Comparison of ENCODE assay signal across 13 mouse cellular contexts in the genomic region with DNA sequence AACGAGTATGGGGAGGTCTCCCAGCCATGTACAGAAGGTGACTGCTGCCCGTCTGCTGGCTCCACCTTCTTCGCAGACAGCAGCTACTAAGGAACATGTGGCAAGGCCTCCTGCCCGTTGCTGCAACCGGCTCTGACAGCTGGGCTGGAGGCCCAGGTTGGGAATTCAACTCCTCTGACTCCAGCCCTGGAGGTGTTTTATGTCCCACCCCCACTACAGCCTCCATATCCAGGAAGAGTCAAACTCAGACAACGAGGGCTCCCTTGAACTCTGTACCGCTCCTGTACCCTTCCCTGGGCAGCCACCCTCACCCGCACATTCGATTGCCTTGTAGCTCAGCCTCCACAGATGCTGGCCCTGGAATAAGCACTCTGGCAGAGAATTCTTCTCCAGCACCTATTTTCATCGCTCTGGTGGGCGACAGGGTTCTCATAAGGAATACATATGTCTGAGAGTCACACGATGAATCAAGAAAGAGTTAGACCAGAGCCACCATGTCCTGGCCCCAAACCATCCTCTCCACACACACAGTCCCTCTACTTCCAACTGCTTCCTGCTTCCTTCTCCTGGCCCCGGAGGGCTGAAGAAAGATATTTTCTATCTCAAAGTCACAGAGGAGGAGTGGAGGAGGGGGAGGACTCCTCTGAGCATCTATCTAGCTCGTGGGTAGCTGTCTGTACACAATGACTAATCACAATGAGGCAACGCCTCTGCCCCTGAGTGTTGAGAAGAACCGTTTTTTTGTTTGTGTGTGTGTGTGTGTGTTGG. TPM values are rescaled to one million over a fixed set of nuclear protein-coding genes. Genes with fewer than 3 reads are reported as not detected.
DNase-seq lines count a peak whose midpoint lies in the region; ATAC-seq and TF ChIP-seq lines count a peak whose summit lies in the region.
"Had no signal": no experiment of that assay in that cellular context is flagged by ENCODE, and none has a peak within 500 bp of the region (broad histone marks: within the 10 kb centered on the region; RNA-seq: fewer than 3 reads in every experiment).

No protein-coding gene starts in this region.

- TF ChIP-seq POLR2A in testis, adult 2 months (IDR thresholded peaks at IDR 0.05; ENCODE audit: control insufficient read depth, low read depth, low read length): no peak

- 63% methylated on average over 16 of the region's 16 CpGs for WGBS in heart, embryonic 11.5 days (ENCODE audit: insufficient replicate concordance)

- H3K27me3 ChIP-seq in heart, embryonic 11.5 days (ENCODE audit: control insufficient read depth, insufficient read depth, low read length): no peaks in the 10 kb centered on the region
- no peaks in the 10 kb centered on the region for H3K27me3 ChIP-seq in testis, adult 2 months (ENCODE audit: control insufficient read depth, insufficient read depth, low read length)
- H3K27me3 ChIP-seq: limb, embryonic 12.5 days; neural tube, embryonic 12.5 days had no signal

- DNase-seq in heart, postnatal 4 days: no peak
- no peak for DNase-seq in testis, postnatal 14 days (ENCODE audit: low spot score)
- peak; percentile 25 to 74 for DNase-seq in left cerebral cortex, adult 8-10 months (ENCODE audit: low spot score in 2 of 2)
- peak; percentile 41 for DNase-seq in testis, postnatal 10 days (ENCODE audit: low spot score)
- DNase-seq in natural killer cell, adult 2 months (ENCODE audit: low spot score in 2 of 2): no peak
- no peak for DNase-seq in cerebellum, adult 11 months
- DNase-seq: cerebellum, adult 9-11 months; thymus, postnatal 36 days had no signal

- no peaks in the 10 kb centered on the region for H3K9me3 ChIP-seq in heart, embryonic 11.5 days (replicated peaks; ENCODE audit: control insufficient read depth, low read length)
- H3K9me3 ChIP-seq: neural tube, embryonic 12.5 days had no signal

- no peaks in the 10 kb centered on the region for H3K36me3 ChIP-seq in heart, embryonic 11.5 days (ENCODE audit: control insufficient read depth, insufficient read depth, low read length)
- H3K36me3 ChIP-seq in testis, adult 2 months (ENCODE audit: control insufficient read depth, insufficient read depth, low read length): no peaks in the 10 kb centered on the region
- H3K36me3 ChIP-seq: limb, embryonic 12.5 days; neural tube, embryonic 12.5 days had no signal

- peak overlapping the region; percentile 41 for H3K4me2 ChIP-seq in heart, embryonic 11.5 days
- H3K4me2 ChIP-seq: limb, embryonic 12.5 days; neural tube, embryonic 12.5 days had no signal

- peak; percentile 76 for ATAC-seq in heart, embryonic 11.5 days (replicated peaks; ENCODE audit: insufficient number of reproducible peaks, low FRiP score, low TSS enrichment)

- H3K9ac ChIP-seq in heart, embryonic 11.5 days (ENCODE audit: low read depth, low read length): peak overlapping the region; percentile 52
- H3K9ac ChIP-seq: limb, embryonic 12.5 days; neural tube, embryonic 12.5 days had no signal

- no peak for TF ChIP-seq CTCF in testis, adult 2 months (IDR thresholded peaks at IDR 0.05; ENCODE audit: control insufficient read depth, insufficient read depth, insufficient replicate concordance, low read depth, low read length)

- peaks cover 13% of the 10 kb centered on the region for H3K4me1 ChIP-seq in heart, embryonic 11.5 days (ENCODE audit: control insufficient read depth, insufficient read depth, low read length)
- H3K4me1 ChIP-seq in testis, adult 2 months (ENCODE audit: control insufficient read depth, insufficient read depth, low read length): peaks cover 5% of the 10 kb centered on the region

- no peak overlapping the region; the same call in 1 of the 2 replicates for H3K4me3 ChIP-seq in heart, embryonic 11.5 days (ENCODE audit: low read depth, low read length)
- H3K4me3 ChIP-seq in testis, adult 2 months (ENCODE audit: control insufficient read depth, low read depth, low read length): no peak overlapping the region
- H3K4me3 ChIP-seq: limb, embryonic 12.5 days; neural tube, embryonic 12.5 days had no signal

- H3K27ac ChIP-seq in heart, embryonic 11.5 days (ENCODE audit: low read depth, low read length): peak overlapping the region; percentile 80
- 0 out of 2 replicates have a peak overlapping the region, but pooled peaks have one; percentile 5 for H3K27ac ChIP-seq in testis, adult 2 months (ENCODE audit: control insufficient read depth, insufficient read depth, low read depth, low read length)
- H3K27ac ChIP-seq: limb, embryonic 12.5 days; neural tube, embryonic 12.5 days had no signal

RNA-seq across cellular contexts. Expression of a gene that starts 12.2 kb away (rescaled TPM):
- polyA plus RNA-seq in heart, embryonic 11.5 days (2014; fragmentation: Nextera tagmentation; extraction: Ambion mirVana): 0.86 and 1.1 TPM in 2 replicates
- not detected for total RNA-seq in heart, postnatal 4 days (2021)
- polyA plus RNA-seq in testis, adult 2 months (2012; rRNA removed): 0.38 TPM in 1 of 2 replicates, not detected in the other
- total RNA-seq in left cerebral cortex, adult 8-10 months (2022): not detected
- total RNA-seq: hematopoietic stem cell, adult 5-6 weeks had no signal
- polyA plus RNA-seq: limb, embryonic 12.5 days; neural tube, embryonic 12.5 days had no signal

RNA-seq across cellular contexts. Expression of a gene that starts 42.1 kb away (rescaled TPM):
- polyA plus RNA-seq in heart, embryonic 11.5 days (2014; fragmentation: Nextera tagmentation; extraction: Ambion mirVana): 6.3 and 7.6 TPM in 2 replicates
- 10 to 100 TPM; 14.7 to 19.0 TPM for total RNA-seq in heart, postnatal 4 days (2021)
- 4.5 and 4.9 TPM in 2 replicates for polyA plus RNA-seq in testis, adult 2 months (2012; rRNA removed)
- total RNA-seq in left cerebral cortex, adult 8-10 months (2022): 1 to 10 TPM; 2.5 to 3.0 (median 2.8) TPM
- total RNA-seq: hematopoietic stem cell, adult 5-6 weeks had no signal

Comparison
In these comparisons a context has a peak if more than half of its experiments do, and no peak if none do; other contexts are left out.
1. DNase-seq: peak in left cerebral cortex, adult 8-10 months (2 of 2) and testis, postnatal 10 days (single experiment); none in heart, postnatal 4 days (single experiment), testis, postnatal 14 days (single experiment), natural killer cell, adult 2 months (0 of 2) and cerebellum, adult 11 months (single experiment).